Mouse (Mus musculus) bone marrow, adult 2 months (tissue): ENCODE measurements around the gene Ccnl2.

ENCODE experiments used
- CTCF ChIP-seq: fragments of 200-500 bp; IDR thresholded peaks from 2 replicates; pipeline ENCODE4 v1.5.1; 2011; ENCODE audit warnings: low read length, control low read depth; ENCODE audit not compliant: control insufficient read depth, insufficient read depth
- POLR2A ChIP-seq: fragments of 200-500 bp; IDR thresholded peaks from 2 replicates; pipeline ENCODE4 v1.6.1; 2011; ENCODE audit warnings: low read depth, mild to moderate bottlenecking, control low read depth, low read length, borderline replicate concordance; ENCODE audit not compliant: control insufficient read depth

GRCm38 (mm10) chr4:155848434-155849095 lies 36.3 kb downstream of the Ccnl2 start:
- TF ChIP-seq CTCF, result no peak
- no peak for TF ChIP-seq POLR2A
